Mouse (Mus musculus): ENCODE measurements around the gene Paics. TPM values are rescaled to one million over a fixed set of nuclear protein-coding genes. Genes with fewer than 3 reads are reported as not detected.

The Paics gene
- polyA plus RNA-seq, 1 experiment from 2014 or later, result 165 TPM

DNA sequence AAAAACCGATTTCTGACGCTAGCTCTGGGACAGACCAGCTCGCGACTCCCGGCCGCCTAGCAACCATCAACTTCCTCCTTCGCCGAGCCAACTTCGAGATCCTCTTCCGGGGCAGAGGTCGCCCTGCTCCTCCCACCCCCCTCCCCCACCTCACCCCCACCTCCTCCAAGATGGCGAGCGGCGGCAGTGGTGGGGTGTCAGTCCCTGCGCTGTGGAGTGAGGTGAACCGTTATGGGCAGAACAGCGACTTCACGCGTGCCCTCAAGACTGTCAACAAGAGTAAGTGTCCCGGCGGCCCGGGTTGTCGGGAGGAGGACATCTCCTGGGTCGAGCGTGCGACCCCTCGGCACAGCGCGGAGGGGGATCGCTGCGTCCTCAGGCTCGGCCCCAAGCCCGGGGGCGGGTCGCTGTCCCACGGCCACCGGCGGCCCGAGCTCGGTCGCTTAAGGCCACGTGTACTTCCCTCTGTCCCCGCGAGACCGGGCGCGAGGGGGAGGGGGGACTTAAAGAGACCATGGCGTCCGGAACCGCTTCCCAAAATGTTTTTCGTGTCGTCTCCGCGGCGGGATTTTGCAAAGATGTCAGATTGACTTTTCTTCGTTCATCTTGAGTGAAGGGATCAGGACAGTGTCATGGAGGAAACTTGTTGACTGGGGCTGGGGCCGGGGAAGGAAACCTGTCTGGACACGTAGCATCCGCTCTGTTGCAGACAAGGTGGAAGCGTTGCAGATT is 23.6 kb downstream of the Paics start, which contains the start of gene Srp72:
TSS of gene Srp72 (plus strand) at position 130 of the 732 bp plus-strand sequence.
- peak within 1 kb of the TSS; percentile 83 for H3K9ac ChIP-seq (replicated peaks)
- no peaks in the 10 kb centered on the region for H3K9me3 ChIP-seq (replicated peaks)
- H3K27me3 ChIP-seq (replicated peaks), result no peaks in the 10 kb centered on the region
- peaks cover 24% of the 10 kb centered on the region for H3K4me1 ChIP-seq
- H3K27ac ChIP-seq (replicated peaks), result peak within 1 kb of the TSS; percentile 93
- peaks cover 17% of the 10 kb centered on the region for H3K36me3 ChIP-seq
- ATAC-seq (ENCODE audit: low FRiP score), result peak; percentile 94
- under 1% methylated on average over 58 of the region's 60 CpGs for WGBS
- H3K4me2 ChIP-seq, result peak within 1 kb of the TSS; percentile 90
- peak within 1 kb of the TSS; percentile 97 for H3K4me3 ChIP-seq (replicated peaks)

DNA sequence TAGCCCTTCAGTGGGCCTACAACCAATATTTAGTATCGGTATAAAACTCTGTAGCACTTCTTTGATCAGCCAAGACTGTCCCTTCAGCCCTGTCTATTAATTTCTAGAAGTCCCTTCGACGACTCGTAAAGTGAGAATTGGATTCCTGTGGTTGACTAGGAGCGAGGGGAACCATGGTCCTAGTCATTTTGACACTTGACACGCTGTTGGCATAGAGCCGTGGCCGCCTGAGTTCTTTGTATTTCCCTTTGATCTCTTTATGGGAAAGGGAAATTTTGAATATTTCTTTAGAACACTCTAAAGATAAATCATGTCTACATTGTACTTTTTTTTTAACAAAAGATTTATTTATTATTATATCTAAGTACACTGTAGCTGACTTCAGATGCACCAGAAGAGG is 24.6 kb downstream of the Paics start:
- no peak for ATAC-seq (ENCODE audit: low FRiP score)

DNA sequence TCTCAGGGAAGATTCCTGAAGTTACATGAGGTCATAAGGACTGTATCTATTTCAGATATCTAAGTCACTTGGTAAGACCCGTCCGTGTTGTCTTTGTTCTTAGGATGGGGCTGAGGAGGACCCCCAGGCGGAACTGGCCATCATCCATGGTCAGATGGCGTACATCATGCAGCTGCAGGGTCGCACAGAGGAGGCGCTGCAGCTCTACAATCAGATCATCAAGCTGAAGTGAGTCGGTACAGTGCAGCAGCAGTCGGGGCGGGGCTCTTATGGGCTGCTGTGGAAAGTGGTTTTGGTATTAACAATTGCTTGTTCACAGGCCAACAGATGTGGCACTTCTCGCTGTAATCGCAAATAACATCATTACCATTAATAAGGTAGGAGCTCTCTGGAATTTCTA is 32.9 kb downstream of the Paics start:
- WGBS, result 97% methylated on average over 11 of the region's 11 CpGs
- Histone ChIP-seq H3K4me1 (no peaks in the 10 kb centered on the region), H3K4me3 (replicated peaks) (no peak overlapping the region), H3K4me2 (no peak overlapping the region), H3K9ac (replicated peaks) (no peak overlapping the region), H3K27ac (replicated peaks) (no peak overlapping the region), H3K27me3 (replicated peaks) (no peaks in the 10 kb centered on the region), H3K9me3 (replicated peaks) (no peaks in the 10 kb centered on the region), H3K36me3 (peaks cover 73% of the 10 kb centered on the region)
- ATAC-seq (ENCODE audit: low FRiP score), result no peak

More for the DNA sequence above, 24.6 kb downstream of the Paics start:
- no peaks in the 10 kb centered on the region for H3K27me3 ChIP-seq (replicated peaks)
- peaks cover 24% of the 10 kb centered on the region for H3K4me1 ChIP-seq
- no peak overlapping the region for H3K27ac ChIP-seq (replicated peaks)
- WGBS, result 87% methylated on average over 8 of the region's 8 CpGs
- H3K9ac ChIP-seq (replicated peaks), result no peak overlapping the region
- peak overlapping the region; percentile 97 for H3K4me3 ChIP-seq (replicated peaks)
- peak overlapping the region; percentile 90 for H3K4me2 ChIP-seq
- peaks cover 20% of the 10 kb centered on the region for H3K36me3 ChIP-seq
- H3K9me3 ChIP-seq (replicated peaks), result no peaks in the 10 kb centered on the region

DNA sequence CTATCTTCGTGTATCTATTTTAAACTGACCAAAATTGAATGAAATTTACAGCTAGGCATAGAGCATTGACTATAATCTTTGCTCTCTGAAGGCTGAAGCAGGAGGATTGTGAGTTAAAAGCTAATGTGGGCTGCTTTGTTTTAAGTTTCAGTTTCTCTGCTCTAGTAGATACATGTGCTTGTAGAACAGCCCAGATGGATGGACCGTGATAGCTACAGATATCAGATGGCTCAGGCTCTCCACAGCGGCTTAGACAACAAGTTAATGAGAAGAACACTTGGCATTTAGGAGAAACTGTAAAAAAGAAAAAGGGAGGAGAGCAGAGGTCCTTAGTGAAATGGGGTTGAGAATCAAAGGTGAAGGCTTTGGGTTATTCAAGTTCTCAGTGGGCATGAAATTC is 39.7 kb downstream of the Paics start:
- no peak overlapping the region for H3K4me3 ChIP-seq (replicated peaks)
- 100% methylated on average over 3 of the region's 3 CpGs for WGBS
- peaks cover 79% of the 10 kb centered on the region for H3K36me3 ChIP-seq
- H3K27ac ChIP-seq (replicated peaks), result no peak overlapping the region
- no peaks in the 10 kb centered on the region for H3K4me1 ChIP-seq
- H3K27me3 ChIP-seq (replicated peaks), result no peaks in the 10 kb centered on the region
- H3K9ac ChIP-seq (replicated peaks), result no peak overlapping the region
- H3K4me2 ChIP-seq, result no peak overlapping the region
- H3K9me3 ChIP-seq (replicated peaks), result no peaks in the 10 kb centered on the region
- ATAC-seq (ENCODE audit: low FRiP score), result no peak

DNA sequence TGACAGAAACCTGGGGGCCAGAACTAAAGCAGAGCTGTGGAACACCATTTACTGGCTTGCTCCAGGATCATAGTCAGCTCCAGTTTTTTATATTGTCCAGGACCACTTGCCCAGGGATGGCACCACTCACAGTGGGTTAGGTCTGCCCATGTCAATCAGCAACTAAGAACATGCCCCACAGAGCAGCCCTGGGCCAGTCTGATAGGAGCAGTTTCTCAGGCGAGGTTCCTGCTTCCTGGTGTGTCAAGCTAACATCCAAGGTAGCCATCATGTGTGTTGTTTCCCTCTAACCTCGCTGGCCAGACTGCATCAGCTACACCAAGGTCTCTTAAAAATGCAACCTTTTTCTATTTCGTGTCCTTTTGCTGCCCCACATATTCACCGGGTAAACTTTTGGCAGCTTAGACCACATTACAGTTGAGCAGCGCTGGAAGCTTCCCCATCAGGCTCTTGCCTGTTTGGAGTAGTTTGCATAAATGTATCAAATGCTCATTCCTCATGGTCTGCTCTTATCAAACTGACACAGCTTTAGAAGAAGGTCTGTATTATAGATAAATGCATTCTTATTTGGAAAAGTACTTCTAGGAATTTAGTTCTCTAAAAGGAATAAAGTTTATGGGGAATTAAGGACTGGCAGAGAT is 42.2 kb downstream of the Paics start:
- Histone ChIP-seq H3K4me2 (no peak overlapping the region), H3K9ac (replicated peaks) (no peak overlapping the region), H3K27me3 (replicated peaks) (no peaks in the 10 kb centered on the region), H3K27ac (replicated peaks) (no peak overlapping the region), H3K4me3 (replicated peaks) (no peak overlapping the region), H3K9me3 (replicated peaks) (no peaks in the 10 kb centered on the region), H3K4me1 (no peaks in the 10 kb centered on the region), H3K36me3 (peaks cover 84% of the 10 kb centered on the region)
- ATAC-seq (ENCODE audit: low FRiP score), result no peak
- 94% methylated on average over 5 of the region's 5 CpGs for WGBS

DNA sequence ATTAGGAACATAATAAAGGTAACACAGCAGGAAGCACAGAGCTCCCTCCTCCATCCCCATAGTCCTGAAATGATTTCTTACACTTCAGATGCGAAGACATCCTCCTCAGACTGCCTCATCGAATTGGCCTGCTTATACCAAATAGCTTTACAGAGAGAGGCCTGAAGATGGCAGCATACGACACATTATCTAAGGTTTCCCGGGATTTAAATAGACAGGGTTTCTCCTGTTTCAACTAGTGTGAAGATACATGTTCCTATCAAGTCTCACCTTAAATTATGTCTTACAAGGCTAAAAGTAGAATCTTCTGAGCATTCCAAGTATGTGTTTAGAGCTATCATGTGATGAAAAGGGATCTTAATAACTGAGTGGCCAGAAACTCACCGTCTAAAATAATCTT is 47.3 kb downstream of the Paics start:
- H3K27me3 ChIP-seq (replicated peaks), result no peaks in the 10 kb centered on the region
- H3K9me3 ChIP-seq (replicated peaks), result no peaks in the 10 kb centered on the region
- H3K36me3 ChIP-seq, result peaks cover 55% of the 10 kb centered on the region
- H3K4me3 ChIP-seq (replicated peaks), result no peak overlapping the region
- WGBS, result 54% methylated on average over 5 of the region's 5 CpGs
- H3K4me1 ChIP-seq, result no peaks in the 10 kb centered on the region
- ATAC-seq (ENCODE audit: low FRiP score), result peak; percentile 61; the same call in 1 of the 2 replicates
- H3K9ac ChIP-seq (replicated peaks), result no peak overlapping the region
- no peak overlapping the region for H3K27ac ChIP-seq (replicated peaks)
- H3K4me2 ChIP-seq, result no peak overlapping the region

DNA sequence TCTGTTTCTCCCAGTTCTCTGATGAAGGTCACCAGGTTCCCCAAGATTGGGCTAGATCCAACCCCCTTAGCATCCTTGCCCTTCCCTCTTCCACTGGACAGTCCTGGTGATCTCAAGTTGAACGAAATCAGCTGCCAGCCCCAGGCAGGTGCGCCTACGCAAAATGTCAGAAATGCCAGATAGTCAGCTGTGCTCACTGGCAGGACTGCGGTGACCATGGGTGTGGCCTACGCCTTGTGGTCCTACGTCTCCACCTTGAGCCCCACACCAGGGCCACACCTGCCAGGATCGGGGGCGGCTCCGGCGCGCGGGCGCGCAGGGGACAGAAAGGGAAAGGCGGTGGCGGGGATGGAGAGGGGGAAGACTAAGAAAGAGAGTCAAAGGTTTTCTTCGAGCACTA is 50.1 kb downstream of the Paics start:
- 92% methylated on average over 17 of the region's 17 CpGs for WGBS
- no peaks in the 10 kb centered on the region for H3K9me3 ChIP-seq (replicated peaks)
- H3K27ac ChIP-seq (replicated peaks), result no peak overlapping the region
- no peak overlapping the region for H3K4me3 ChIP-seq (replicated peaks)
- H3K36me3 ChIP-seq, result peaks cover 30% of the 10 kb centered on the region
- no peak for ATAC-seq (ENCODE audit: low FRiP score)
- no peak overlapping the region for H3K4me2 ChIP-seq
- H3K27me3 ChIP-seq (replicated peaks), result no peaks in the 10 kb centered on the region
- no peaks in the 10 kb centered on the region for H3K4me1 ChIP-seq
- H3K9ac ChIP-seq (replicated peaks), result no peak overlapping the region

DNA sequence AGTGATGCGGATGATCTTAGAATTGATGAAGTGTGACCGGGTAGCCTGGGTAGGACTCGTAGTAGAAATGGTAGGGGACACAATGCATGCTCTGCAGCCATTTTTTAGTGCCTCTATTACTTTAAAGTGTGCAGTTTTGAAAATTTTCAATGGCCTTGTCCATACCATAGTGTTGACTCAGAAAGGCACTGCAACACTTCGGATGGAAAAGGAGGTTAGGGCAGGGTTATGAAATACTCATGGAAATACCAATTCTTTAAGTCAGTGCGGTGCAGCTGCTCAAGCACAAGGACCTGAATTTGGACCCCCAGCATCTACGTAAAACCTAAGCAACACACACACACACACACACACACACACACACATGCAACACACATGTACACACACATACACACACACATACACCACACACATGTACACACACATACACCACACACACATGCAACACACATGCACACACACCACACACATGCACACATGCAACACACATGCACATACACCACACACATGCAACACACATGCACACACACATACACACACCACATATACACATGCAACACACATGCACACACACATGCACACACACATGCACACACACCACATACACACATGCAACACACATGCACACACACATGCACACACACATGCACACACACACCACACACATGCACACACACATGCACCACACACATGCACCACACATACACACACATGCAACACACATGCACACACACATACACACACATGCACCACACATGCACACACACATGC is 53.1 kb downstream of the Paics start, which contains the start of gene Arl9:
TSS of gene Arl9 (plus strand) at position 5 of the 771 bp plus-strand sequence.
- H3K4me1 ChIP-seq, result no peaks in the 10 kb centered on the region
- H3K27me3 ChIP-seq (replicated peaks), result no peaks in the 10 kb centered on the region
- WGBS, result 93% methylated on average over 6 of the region's 6 CpGs
- H3K9ac ChIP-seq (replicated peaks), result no peak within 1 kb of the TSS
- no peak within 1 kb of the TSS for H3K4me3 ChIP-seq (replicated peaks)
- H3K4me2 ChIP-seq, result no peak within 1 kb of the TSS
- ATAC-seq (ENCODE audit: low FRiP score), result no peak
- peaks cover 6% of the 10 kb centered on the region; the same call in 1 of the 2 replicates for H3K36me3 ChIP-seq
- H3K27ac ChIP-seq (replicated peaks), result no peak within 1 kb of the TSS
- H3K9me3 ChIP-seq (replicated peaks), result no peaks in the 10 kb centered on the region

DNA sequence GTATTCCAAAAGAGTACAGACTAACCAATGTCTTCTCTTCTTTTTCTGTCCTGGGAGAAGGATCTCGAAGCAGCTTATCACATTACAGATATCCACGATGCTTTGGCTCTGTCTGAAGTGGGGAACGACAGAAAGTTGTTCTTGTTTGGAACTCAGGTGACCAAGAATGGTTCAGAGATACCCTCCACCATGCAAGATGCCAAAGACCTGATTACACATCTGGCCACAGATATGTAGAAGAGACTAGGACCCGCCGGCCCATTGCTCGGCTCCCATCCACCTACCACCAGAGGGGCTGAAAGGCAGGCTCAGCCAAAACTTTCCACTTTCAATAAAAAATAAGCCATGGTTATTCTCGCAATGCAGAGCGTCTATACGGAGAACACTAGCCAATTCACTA is 59.2 kb downstream of the Paics start:
- Histone ChIP-seq H3K4me1 (no peaks in the 10 kb centered on the region), H3K27ac (replicated peaks) (no peak overlapping the region), H3K36me3 (no peaks in the 10 kb centered on the region), H3K27me3 (replicated peaks) (no peaks in the 10 kb centered on the region; the same call in 1 of the 2 replicates), H3K4me2 (no peak overlapping the region), H3K9ac (replicated peaks) (no peak overlapping the region), H3K9me3 (replicated peaks) (no peaks in the 10 kb centered on the region), H3K4me3 (replicated peaks) (no peak overlapping the region)
- 93% methylated on average over 9 of the region's 9 CpGs for WGBS
- no peak for ATAC-seq (ENCODE audit: low FRiP score)

DNA sequence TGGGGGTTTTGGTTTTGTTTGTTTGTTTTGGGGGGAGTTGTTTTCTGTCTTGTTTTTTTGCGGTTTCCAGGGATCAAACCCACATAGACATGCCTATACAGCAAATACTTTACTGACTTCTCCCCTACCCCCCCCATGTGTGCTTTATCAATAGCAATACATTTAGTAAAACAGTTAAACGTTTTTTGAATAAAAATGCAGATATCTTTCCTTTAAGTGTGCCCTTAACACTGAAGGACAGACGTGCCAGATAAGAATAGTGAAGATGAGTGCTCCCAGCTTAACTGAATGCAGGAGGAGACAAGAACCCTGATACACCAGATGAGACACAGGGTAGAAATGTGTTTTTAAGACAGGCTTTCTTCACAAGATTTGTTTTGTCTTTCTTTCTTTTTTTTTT is 60.0 kb downstream of the Paics start:
- no peak overlapping the region for H3K9ac ChIP-seq (replicated peaks)
- H3K4me3 ChIP-seq (replicated peaks), result no peak overlapping the region
- peaks cover under 1% of the 10 kb centered on the region; the same call in 1 of the 2 replicates for H3K4me1 ChIP-seq
- 72% methylated on average over 3 of the region's 3 CpGs for WGBS
- ATAC-seq (ENCODE audit: low FRiP score), result no peak
- no peak overlapping the region for H3K4me2 ChIP-seq
- H3K27ac ChIP-seq (replicated peaks), result no peak overlapping the region
- H3K36me3 ChIP-seq, result no peaks in the 10 kb centered on the region
- no peaks in the 10 kb centered on the region for H3K9me3 ChIP-seq (replicated peaks)
- H3K27me3 ChIP-seq (replicated peaks), result no peaks in the 10 kb centered on the region; the same call in 1 of the 2 replicates

DNA sequence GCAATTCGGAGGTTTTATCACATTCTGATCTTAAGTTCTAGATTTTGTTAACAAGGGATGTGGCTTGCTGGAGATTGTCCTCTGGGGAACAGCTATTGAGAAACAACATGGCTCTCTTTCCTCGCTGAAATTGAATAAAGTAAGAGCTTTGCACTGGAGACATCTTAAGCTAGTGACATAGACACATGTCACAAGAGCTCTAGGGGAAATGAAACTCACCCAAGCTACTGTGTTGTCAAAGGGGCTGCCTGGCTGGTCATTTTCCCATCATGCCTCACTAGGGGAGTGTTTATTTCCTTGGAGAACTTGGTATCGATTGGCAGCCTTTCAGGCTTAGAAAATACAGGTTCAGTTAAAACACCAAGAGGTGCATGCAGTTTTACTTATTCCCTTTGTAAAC is 62.1 kb downstream of the Paics start:
- no peak overlapping the region for H3K4me2 ChIP-seq
- H3K27ac ChIP-seq (replicated peaks), result no peak overlapping the region
- no peaks in the 10 kb centered on the region for H3K9me3 ChIP-seq (replicated peaks)
- no peak overlapping the region for H3K4me3 ChIP-seq (replicated peaks)
- ATAC-seq (ENCODE audit: low FRiP score), result no peak
- 81% methylated on average over 3 of the region's 3 CpGs for WGBS
- peaks cover 4% of the 10 kb centered on the region; the same call in 1 of the 2 replicates for H3K4me1 ChIP-seq
- no peaks in the 10 kb centered on the region for H3K36me3 ChIP-seq
- H3K9ac ChIP-seq (replicated peaks), result no peak overlapping the region
- H3K27me3 ChIP-seq (replicated peaks), result no peaks in the 10 kb centered on the region; the same call in 1 of the 2 replicates
